Mouse (Mus musculus) lung, postnatal 0 days (tissue): Measurements from ENCODE around the gene Atox1. TPM values are rescaled to one million over a fixed set of nuclear protein-coding genes. Genes with fewer than 3 reads are reported as not detected.
A peak's percentile ranks its signal among the peaks of the same experiment; 100 is the strongest.
"Not testable (repeated sequence)": the region's sequence is repeated elsewhere in the genome, so short reads cannot be mapped to it uniquely, and the experiment has no call there.

Experiments used
- ATAC-seq: fragments of 200-750 bp; cut with Nextera tagmentation; 2 replicates; pipeline ENCODE4 v1.8.0; 2017; ENCODE audit warnings: moderate library complexity
- DNase-seq: peaks from one replicate; pipeline ENCODE4 v3.0.0-alpha.2; 2016; ENCODE audit warnings: low spot score
- H3K27ac ChIP-seq: fragments of 300-500 bp; sonication (generic); 2 replicates; pipeline ENCODE4 v1.5.1; 2014; ENCODE audit warnings: antibody characterized with exemption, mild to moderate bottlenecking, low read length, mixed read lengths
- H3K27me3 ChIP-seq: fragments of 300-500 bp; sonication (generic); replicated peaks from 2 replicates; pipeline ENCODE4 v1.6.1; 2014; ENCODE audit warnings: low read length, mixed read lengths; ENCODE audit not compliant: insufficient read depth
- H3K36me3 ChIP-seq: fragments of 300-500 bp; sonication (generic); 2 replicates; pipeline ENCODE4 v1.6.1; 2014; ENCODE audit warnings: low read length, mixed read lengths; ENCODE audit not compliant: insufficient read depth
- H3K4me1 ChIP-seq: fragments of 300-500 bp; sonication (generic); 2 replicates; pipeline ENCODE4 v1.6.1; 2014; ENCODE audit warnings: antibody characterized with exemption, low read depth, low read length, mixed read lengths; ENCODE audit not compliant: insufficient read depth
- H3K4me2 ChIP-seq: fragments of 300-500 bp; sonication (generic); replicated peaks from 2 replicates; pipeline ENCODE4 v1.6.1; 2014; ENCODE audit warnings: low read depth, mild to moderate bottlenecking, low read length, moderate library complexity, mixed read lengths
- H3K4me3 ChIP-seq: fragments of 300-500 bp; sonication (generic); 2 replicates; pipeline ENCODE4 v1.5.1; 2014; ENCODE audit warnings: low read depth, low read length
- H3K9ac ChIP-seq: fragments of 300-500 bp; sonication (generic); replicated peaks from 2 replicates; pipeline ENCODE4 v1.6.1; 2014; ENCODE audit warnings: low read depth, mild to moderate bottlenecking
- H3K9me3 ChIP-seq: fragments of 300-500 bp; sonication (generic); 2 replicates; pipeline ENCODE4 v1.6.1; 2016; ENCODE audit warnings: low read length, mixed read lengths
- CTCF ChIP-seq: IDR thresholded peaks from 2 replicates; pipeline ENCODE4 v1.5.1; 2016; ENCODE audit warnings: antibody characterized with exemption, mild to moderate bottlenecking
- EP300 ChIP-seq: IDR thresholded peaks from 2 replicates; pipeline ENCODE4 v1.6.1; 2016; ENCODE audit warnings: antibody characterized with exemption, mild to moderate bottlenecking, control low read depth
- WGBS: fragments of 180-500 bp; shearing (Covaris S2); extraction: QIAGEN DNeasy Blood & Tissue Kit; methylation state at CpG from one replicate; pipeline ENCODE4 v1.1.7; 2014; 5-methylcytosine and 5-hydroxymethylcytosine counted together
- polyA plus RNA-seq: library from polyadenylated mRNA; unstranded; fragments of >200 nt; fragmentation: Nextera tagmentation; extraction: Ambion mirVana; gene quantifications from 2 replicates; pipeline ENCODE4 v1.2.1, GENCODE M21; 2015

Gene Atox1
- polyA plus RNA-seq, 1 experiment from 2014 or later = 498 TPM

GRCm38 (mm10) chr11:55418704-55419061 is 42.4 kb downstream of the Atox1 start:
- Histone ChIP-seq H3K4me2 (peak overlapping the region; percentile 68), H3K4me1 (peaks cover 15% of the 10 kb centered on the region; the same call in 1 of the 2 replicates), H3K9me3 (no peaks in the 10 kb centered on the region), H3K4me3 (peak overlapping the region; percentile 72), H3K27me3 (no peaks in the 10 kb centered on the region), H3K9ac (peak overlapping the region; percentile 87), H3K36me3 (no peaks in the 10 kb centered on the region), H3K27ac (peak overlapping the region; percentile 95)
- TF ChIP-seq EP300 (no peak), CTCF (no peak)
- WGBS = 2% methylated on average over 3 of the region's 3 CpGs
- no peak for DNase-seq
- no peak for ATAC-seq

- peak overlapping the region; percentile 95 for H3K27ac ChIP-seq
- H3K4me3 ChIP-seq = peak overlapping the region; percentile 72
- H3K27me3 ChIP-seq = no peaks in the 10 kb centered on the region
- peak overlapping the region; percentile 68 for H3K4me2 ChIP-seq
- DNase-seq (peak; percentile 95), ATAC-seq (peak; percentile 70)
- no peaks in the 10 kb centered on the region for H3K36me3 ChIP-seq
- TF ChIP-seq EP300 (0 out of 2 replicates have a peak, but pooled peaks have one; percentile 11), CTCF (no peak)
- H3K4me1 ChIP-seq = peaks cover 20% of the 10 kb centered on the region; the same call in 1 of the 2 replicates
- no peaks in the 10 kb centered on the region for H3K9me3 ChIP-seq
- WGBS = 2% methylated on average over 22 of the region's 24 CpGs
- peak overlapping the region; percentile 87 for H3K9ac ChIP-seq
These were observed 42.9 kb downstream of the Atox1 start for GRCm38 (mm10) chr11:55417898-55418703.

GRCm38 (mm10) chr11:55416609-55417265 is 44.3 kb downstream of the Atox1 start:
- peaks cover 30% of the 10 kb centered on the region; the same call in 1 of the 2 replicates for H3K4me1 ChIP-seq
- peak overlapping the region; percentile 68 for H3K4me2 ChIP-seq
- H3K9me3 ChIP-seq = no peaks in the 10 kb centered on the region
- peak overlapping the region; percentile 95 for H3K27ac ChIP-seq
- H3K36me3 ChIP-seq = no peaks in the 10 kb centered on the region
- peak overlapping the region; percentile 87 for H3K9ac ChIP-seq
- ATAC-seq (no peak), DNase-seq (peak; percentile 42)
- 34% methylated on average over 6 of the region's 6 CpGs for WGBS
- H3K4me3 ChIP-seq = peak overlapping the region; percentile 72
- H3K27me3 ChIP-seq = no peaks in the 10 kb centered on the region
- no peak; the same call in 1 of the 2 replicates for TF ChIP-seq EP300
- no peak for TF ChIP-seq CTCF

GRCm38 (mm10) chr11:55415731-55416130 is 45.3 kb downstream of the Atox1 start:
- peaks cover 30% of the 10 kb centered on the region; the same call in 1 of the 2 replicates for H3K4me1 ChIP-seq
- peak overlapping the region; percentile 36; the same call in 1 of the 2 replicates for H3K4me2 ChIP-seq
- WGBS = 69% methylated on average over 6 of the region's 6 CpGs
- not testable (repeated sequence) for H3K27me3 ChIP-seq, DNase-seq, H3K9me3 ChIP-seq, H3K36me3 ChIP-seq, H3K4me3 ChIP-seq, ATAC-seq, H3K9ac ChIP-seq
- peak overlapping the region; percentile 82 for H3K27ac ChIP-seq

GRCm38 (mm10) chr11:55415036-55415704 is 45.9 kb downstream of the Atox1 start:
- Histone ChIP-seq H3K9ac (no peak overlapping the region), H3K27me3 (no peaks in the 10 kb centered on the region), H3K4me2 (peak overlapping the region; percentile 36), H3K4me1 (peaks cover 30% of the 10 kb centered on the region; the same call in 1 of the 2 replicates), H3K4me3 (no peak overlapping the region), H3K9me3 (no peaks in the 10 kb centered on the region), H3K36me3 (no peaks in the 10 kb centered on the region), H3K27ac (peak overlapping the region; percentile 82)
- WGBS = 26% methylated on average over 9 of the region's 9 CpGs
- TF ChIP-seq CTCF (no peak), EP300 (no peak)
- ATAC-seq (no peak), DNase-seq (peak; percentile 42)

GRCm38 (mm10) chr11:55414314-55414713 is 46.7 kb downstream of the Atox1 start:
- Histone ChIP-seq H3K4me2 (peak overlapping the region; percentile 36; the same call in 1 of the 2 replicates), H3K9ac (no peak overlapping the region), H3K9me3 (no peaks in the 10 kb centered on the region), H3K36me3 (peaks cover 8% of the 10 kb centered on the region; the same call in 1 of the 2 replicates), H3K4me3 (no peak overlapping the region), H3K27ac (peak overlapping the region; percentile 82), H3K27me3 (no peaks in the 10 kb centered on the region), H3K4me1 (peaks cover 30% of the 10 kb centered on the region; the same call in 1 of the 2 replicates)
- DNase-seq = peak; percentile 85
- ATAC-seq = peak; percentile 72
- TF ChIP-seq EP300 = peak; percentile 55
- no peak for TF ChIP-seq CTCF
- WGBS = 27% methylated on average over 5 of the region's 5 CpGs
